Mouse (Mus musculus): Measurements from ENCODE around the gene Utp14b. TPM values are rescaled to one million over a fixed set of nuclear protein-coding genes. Genes with fewer than 3 reads are reported as not detected.

The Utp14b gene
- polyA plus RNA-seq, 1 experiment from 2014 or later: 1.8 TPM

DNA sequence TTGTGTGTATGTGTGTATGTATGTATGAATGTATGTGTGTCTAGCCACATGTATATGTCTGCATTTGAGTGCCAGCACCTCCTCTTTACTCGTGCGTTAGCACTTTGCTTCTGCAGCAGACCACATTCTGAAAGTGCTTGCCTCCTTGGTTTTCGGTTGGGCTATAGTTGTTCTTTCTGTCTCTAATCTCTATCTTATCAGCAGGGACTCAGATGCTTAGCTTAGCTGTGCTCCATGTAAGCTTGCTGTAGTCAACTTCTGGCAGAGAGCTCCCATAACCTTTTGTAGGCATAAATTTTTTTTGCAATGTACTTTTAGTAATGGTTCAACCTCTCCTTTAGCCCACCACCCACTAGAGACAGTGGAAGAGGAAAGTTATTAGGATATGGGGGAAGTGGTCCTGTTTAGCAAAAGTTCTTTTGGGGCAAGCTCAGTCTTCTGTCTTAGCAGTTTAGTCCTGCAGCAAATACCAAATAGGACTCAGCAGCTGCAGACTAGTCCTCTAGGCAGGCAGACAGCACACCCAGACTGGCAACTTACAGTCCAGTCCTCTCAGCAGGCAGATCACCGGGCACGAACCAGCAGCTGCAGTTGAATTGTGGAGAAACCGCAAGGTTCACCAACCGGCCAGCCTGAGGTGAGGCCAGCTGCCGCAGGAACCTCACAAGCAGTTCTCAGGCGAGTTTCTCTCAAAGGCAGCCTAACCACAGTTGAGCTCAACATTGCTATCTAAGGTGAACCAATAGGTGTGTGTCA lies 36.8 kb downstream of the Utp14b start:
- no peak overlapping the region for H3K4me3 ChIP-seq (replicated peaks)
- no peaks in the 10 kb centered on the region for H3K4me1 ChIP-seq
- no peak for ATAC-seq (ENCODE audit: low FRiP score)
- no peaks in the 10 kb centered on the region for H3K9me3 ChIP-seq (replicated peaks)
- H3K4me2 ChIP-seq: no peak overlapping the region
- H3K9ac ChIP-seq (replicated peaks): no peak overlapping the region
- WGBS: 95% methylated on average over 9 of the region's 9 CpGs
- H3K36me3 ChIP-seq: peaks cover 65% of the 10 kb centered on the region
- no peaks in the 10 kb centered on the region for H3K27me3 ChIP-seq (replicated peaks)
- no peak overlapping the region for H3K27ac ChIP-seq (replicated peaks)

GRCm38 (mm10) chr1:78696305-78696704 lies 38.5 kb downstream of the Utp14b start:
- H3K4me1 ChIP-seq: no peaks in the 10 kb centered on the region
- no peak overlapping the region for H3K9ac ChIP-seq (replicated peaks)
- no peaks in the 10 kb centered on the region for H3K27me3 ChIP-seq (replicated peaks)
- H3K9me3 ChIP-seq (replicated peaks): no peaks in the 10 kb centered on the region
- no peak overlapping the region for H3K27ac ChIP-seq (replicated peaks)
- no peak overlapping the region for H3K4me3 ChIP-seq (replicated peaks)
- H3K36me3 ChIP-seq: peaks cover 65% of the 10 kb centered on the region
- whole genome bisulfite sequencing: 98% methylated on average over 2 of the region's 2 CpGs
- no peak for ATAC-seq (ENCODE audit: low FRiP score)
- no peak overlapping the region for H3K4me2 ChIP-seq

DNA sequence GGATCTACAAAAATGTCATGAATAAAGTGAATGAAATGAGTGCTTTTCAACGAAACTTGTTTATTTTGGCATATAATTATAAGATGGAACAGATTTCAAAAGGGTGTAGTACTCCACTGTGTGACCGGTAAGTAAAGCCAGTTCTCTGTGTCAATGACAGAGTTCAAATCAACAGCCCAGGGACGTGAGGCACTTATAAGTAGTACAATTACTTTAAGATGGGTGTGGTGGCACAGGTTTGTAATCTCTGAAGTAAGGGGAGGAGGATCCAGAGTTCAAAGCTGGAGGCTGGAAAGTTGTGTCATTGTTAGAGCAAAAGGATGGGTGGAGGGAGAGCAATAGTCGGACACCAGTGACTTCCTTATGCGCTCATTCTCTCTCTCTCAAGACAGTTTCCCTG lies 39.1 kb downstream of the Utp14b start:
- H3K27ac ChIP-seq (replicated peaks): no peak overlapping the region

GRCm38 (mm10) chr1:78698138-78698537 lies 40.3 kb downstream of the Utp14b start:
- peaks cover 69% of the 10 kb centered on the region for H3K36me3 ChIP-seq

More for the DNA sequence above, 39.1 kb downstream of the Utp14b start:
- Histone ChIP-seq H3K27me3 (replicated peaks) (no peaks in the 10 kb centered on the region), H3K4me3 (replicated peaks) (no peak overlapping the region), H3K9ac (replicated peaks) (no peak overlapping the region), H3K36me3 (peaks cover 68% of the 10 kb centered on the region), H3K4me2 (no peak overlapping the region), H3K9me3 (replicated peaks) (no peaks in the 10 kb centered on the region), H3K4me1 (no peaks in the 10 kb centered on the region)
- ATAC-seq (ENCODE audit: low FRiP score): no peak
- WGBS: 89% methylated on average over 5 of the region's 5 CpGs

GRCm38 (mm10) chr1:78701740-78702139 lies 43.9 kb downstream of the Utp14b start:
- Histone ChIP-seq H3K4me2 (no peak overlapping the region), H3K4me3 (replicated peaks) (no peak overlapping the region), H3K4me1 (no peaks in the 10 kb centered on the region), H3K27ac (replicated peaks) (no peak overlapping the region), H3K9ac (replicated peaks) (no peak overlapping the region), H3K27me3 (replicated peaks) (no peaks in the 10 kb centered on the region), H3K9me3 (replicated peaks) (no peaks in the 10 kb centered on the region), H3K36me3 (peaks cover 64% of the 10 kb centered on the region)
- no peak for ATAC-seq (ENCODE audit: low FRiP score)
- 95% methylated on average over 3 of the region's 3 CpGs for WGBS

More at GRCm38 (mm10) chr1:78698138-78698537, 40.3 kb downstream of the Utp14b start:
- Histone ChIP-seq H3K27me3 (replicated peaks) (no peaks in the 10 kb centered on the region), H3K4me1 (no peaks in the 10 kb centered on the region), H3K27ac (replicated peaks) (no peak overlapping the region), H3K4me3 (replicated peaks) (no peak overlapping the region), H3K9ac (replicated peaks) (no peak overlapping the region), H3K4me2 (no peak overlapping the region), H3K9me3 (replicated peaks) (no peaks in the 10 kb centered on the region)
- WGBS: 75% methylated on average over 6 of the region's 6 CpGs
- ATAC-seq (ENCODE audit: low FRiP score): no peak

GRCm38 (mm10) chr1:78702282-78702963 lies 44.6 kb downstream of the Utp14b start:
- Histone ChIP-seq H3K9me3 (replicated peaks) (no peaks in the 10 kb centered on the region), H3K27me3 (replicated peaks) (no peaks in the 10 kb centered on the region), H3K4me2 (no peak overlapping the region), H3K27ac (replicated peaks) (no peak overlapping the region), H3K4me1 (no peaks in the 10 kb centered on the region), H3K4me3 (replicated peaks) (no peak overlapping the region), H3K36me3 (peaks cover 58% of the 10 kb centered on the region), H3K9ac (replicated peaks) (no peak overlapping the region)
- no peak for ATAC-seq (ENCODE audit: low FRiP score)
- 78% methylated on average over 14 of the region's 14 CpGs for WGBS

GRCm38 (mm10) chr1:78702964-78703285 lies 45.1 kb downstream of the Utp14b start:
- H3K36me3 ChIP-seq: peaks cover 58% of the 10 kb centered on the region
- WGBS: 87% methylated on average over 2 of the region's 2 CpGs
- ATAC-seq (ENCODE audit: low FRiP score): no peak

DNA sequence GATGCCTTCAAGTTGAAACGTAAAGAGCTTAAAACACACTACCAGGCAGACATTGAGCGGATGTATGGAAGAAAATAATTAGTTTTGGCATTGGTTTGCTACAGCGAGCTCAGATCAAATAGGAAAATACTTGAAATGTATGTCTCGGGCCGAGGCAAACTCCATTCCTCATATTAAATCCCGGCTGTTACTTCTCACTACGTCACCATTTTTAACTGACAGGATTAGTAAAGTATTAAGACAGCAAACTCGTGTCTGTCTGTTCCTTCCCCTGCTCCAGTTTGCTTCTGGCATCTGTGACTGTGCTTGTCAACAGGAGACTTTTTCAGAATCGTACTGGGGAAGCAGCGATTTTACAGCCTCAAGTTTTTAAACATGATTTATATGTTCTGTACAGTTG lies 48.5 kb downstream of the Utp14b start:
- Histone ChIP-seq H3K4me2 (no peak overlapping the region), H3K36me3 (peaks cover 36% of the 10 kb centered on the region), H3K27ac (replicated peaks) (no peak overlapping the region), H3K4me1 (no peaks in the 10 kb centered on the region), H3K9me3 (replicated peaks) (no peaks in the 10 kb centered on the region), H3K9ac (replicated peaks) (no peak overlapping the region), H3K27me3 (replicated peaks) (no peaks in the 10 kb centered on the region), H3K4me3 (replicated peaks) (no peak overlapping the region)
- 94% methylated on average over 10 of the region's 10 CpGs for WGBS
- ATAC-seq (ENCODE audit: low FRiP score): no peak

More at GRCm38 (mm10) chr1:78702964-78703285, 45.1 kb downstream of the Utp14b start:
- H3K4me3 ChIP-seq (replicated peaks): no peak overlapping the region
- H3K9ac ChIP-seq (replicated peaks): no peak overlapping the region
- no peaks in the 10 kb centered on the region for H3K4me1 ChIP-seq
- H3K9me3 ChIP-seq (replicated peaks): no peaks in the 10 kb centered on the region
- no peak overlapping the region for H3K4me2 ChIP-seq
- no peaks in the 10 kb centered on the region for H3K27me3 ChIP-seq (replicated peaks)
- no peak overlapping the region for H3K27ac ChIP-seq (replicated peaks)

DNA sequence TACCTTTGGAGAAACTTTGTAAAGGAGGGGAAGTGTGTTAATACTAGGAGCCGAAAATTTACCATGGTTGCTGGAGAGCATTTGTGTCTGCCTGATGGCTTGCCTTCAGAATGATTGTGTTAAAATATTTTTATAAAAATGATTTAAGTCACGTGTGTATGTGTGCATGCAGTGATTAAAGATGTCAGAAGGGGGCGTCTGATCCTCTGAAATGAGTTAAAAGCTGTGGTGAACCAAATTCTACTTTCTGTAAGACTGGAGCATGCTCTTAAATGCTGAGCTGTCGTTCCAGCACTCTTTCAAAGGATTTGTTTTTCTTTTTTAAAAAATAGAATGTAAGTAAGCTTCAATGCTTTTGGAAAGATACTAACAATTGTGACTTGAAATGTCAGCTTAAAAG lies 49.4 kb downstream of the Utp14b start:
- H3K27ac ChIP-seq (replicated peaks): no peak overlapping the region
- WGBS: 65% methylated on average over 4 of the region's 4 CpGs
- no peak overlapping the region for H3K9ac ChIP-seq (replicated peaks)

GRCm38 (mm10) chr1:78710026-78710425 lies 52.2 kb downstream of the Utp14b start:
- H3K36me3 ChIP-seq: peaks cover 4% of the 10 kb centered on the region
- no peak overlapping the region for H3K9ac ChIP-seq (replicated peaks)
- H3K4me1 ChIP-seq: no peaks in the 10 kb centered on the region
- H3K9me3 ChIP-seq (replicated peaks): no peaks in the 10 kb centered on the region
- H3K4me3 ChIP-seq (replicated peaks): no peak overlapping the region
- no peak for ATAC-seq (ENCODE audit: low FRiP score)
- H3K27me3 ChIP-seq (replicated peaks): no peaks in the 10 kb centered on the region
- H3K27ac ChIP-seq (replicated peaks): no peak overlapping the region
- H3K4me2 ChIP-seq: no peak overlapping the region

More for the DNA sequence above, 49.4 kb downstream of the Utp14b start:
- no peak overlapping the region for H3K4me2 ChIP-seq
- H3K36me3 ChIP-seq: peaks cover 26% of the 10 kb centered on the region
- no peaks in the 10 kb centered on the region for H3K4me1 ChIP-seq
- H3K4me3 ChIP-seq (replicated peaks): no peak overlapping the region
- ATAC-seq (ENCODE audit: low FRiP score): no peak
- H3K27me3 ChIP-seq (replicated peaks): no peaks in the 10 kb centered on the region
- no peaks in the 10 kb centered on the region for H3K9me3 ChIP-seq (replicated peaks)

DNA sequence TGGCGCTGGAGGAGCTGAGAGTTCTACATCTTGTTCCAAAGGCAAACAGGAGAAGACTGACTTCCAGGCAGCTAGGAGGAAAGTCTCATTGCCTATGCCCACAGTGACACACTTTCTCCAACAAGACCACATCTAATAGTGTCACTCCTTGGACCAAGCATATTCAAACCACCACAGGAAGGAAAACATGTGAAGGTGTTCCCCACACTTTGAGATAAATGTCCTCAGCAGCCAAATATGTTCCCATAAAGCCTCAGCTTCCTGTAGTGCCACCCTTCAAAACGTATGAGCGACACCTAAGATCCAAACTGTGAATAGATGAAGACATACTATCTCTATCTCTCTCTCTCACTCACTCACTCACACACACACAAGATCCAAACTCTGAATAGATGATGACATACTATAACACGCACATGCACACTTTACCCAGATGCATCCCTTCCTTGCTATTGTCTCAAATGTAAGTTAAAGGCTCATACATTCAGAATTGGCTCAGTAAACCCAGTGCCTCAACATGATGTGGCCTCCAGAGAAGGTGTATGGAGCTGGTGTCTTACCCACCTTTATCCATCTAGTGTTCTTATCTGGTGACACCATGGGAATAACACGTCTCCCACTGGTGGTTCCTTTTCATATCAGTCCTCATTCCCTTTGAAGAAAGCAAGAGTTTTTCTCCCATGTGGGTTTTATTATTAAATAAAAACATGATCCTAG lies 52.9 kb downstream of the Utp14b start:
- Histone ChIP-seq H3K4me2 (no peak overlapping the region), H3K4me1 (no peaks in the 10 kb centered on the region), H3K9ac (replicated peaks) (no peak overlapping the region), H3K27me3 (replicated peaks) (no peaks in the 10 kb centered on the region), H3K9me3 (replicated peaks) (no peaks in the 10 kb centered on the region), H3K36me3 (no peaks in the 10 kb centered on the region), H3K4me3 (replicated peaks) (no peak overlapping the region), H3K27ac (replicated peaks) (no peak overlapping the region)
- no peak for ATAC-seq (ENCODE audit: low FRiP score)
- WGBS: 93% methylated on average over 5 of the region's 5 CpGs

Data from neural tube, embryonic 15.5 days (tissue).